Comparison of ENCODE assay signal across 8 mouse cellular contexts in genomic region chr7:132808841-132809682, GRCm38 (mm10). TPM values are rescaled to one million over a fixed set of nuclear protein-coding genes. Genes with fewer than 3 reads are reported as not detected.
DNase-seq lines count a peak whose midpoint lies in the region; ATAC-seq lines count a peak whose summit lies in the region.

No protein-coding gene starts in this region.

- DNase-seq in kidney, adult 18-20 months = peak; percentile 50
- DNase-seq in kidney, postnatal 25 days = no peak
- peak; percentile 80 for DNase-seq in ZHBTc4 (ENCODE audit: low read depth, low spot score)
- DNase-seq in forebrain, embryonic 11.5 days (ENCODE audit: low spot score) = peak; percentile 73
- DNase-seq in lung, postnatal 36 days = peak; percentile 51
- DNase-seq in thymus, postnatal 10 days (ENCODE audit: low spot score in 2 of 2) = peak; percentile 33 to 41
- no peak for DNase-seq in left cerebral cortex, adult 8-10 months (ENCODE audit: low spot score in 2 of 2)

- no peaks in the 10 kb centered on the region for H3K9me3 ChIP-seq in forebrain, embryonic 11.5 days (ENCODE audit: control insufficient read depth, low read length)
- H3K9me3 ChIP-seq in intestine, embryonic 15.5 days = no peaks in the 10 kb centered on the region

- H3K4me1 ChIP-seq in forebrain, embryonic 11.5 days (replicated peaks; ENCODE audit: control insufficient read depth, insufficient read depth, low read length) = peaks cover 43% of the 10 kb centered on the region
- peaks cover 67% of the 10 kb centered on the region for H3K4me1 ChIP-seq in intestine, embryonic 15.5 days (replicated peaks)

- peak; percentile 38 for ATAC-seq in forebrain, embryonic 11.5 days (replicated peaks; ENCODE audit: low FRiP score)
- peak; percentile 16; the same call in 1 of the 2 replicates for ATAC-seq in intestine, embryonic 15.5 days

- 0% methylated on average over 20 of the region's 20 CpGs for WGBS in forebrain, embryonic 11.5 days
- WGBS in intestine, embryonic 15.5 days = 15% methylated on average over 20 of the region's 20 CpGs

- peak overlapping the region; percentile 2; the same call in 1 of the 2 replicates for H3K9ac ChIP-seq in forebrain, embryonic 11.5 days (ENCODE audit: low read length)
- no peak overlapping the region; the same call in 1 of the 2 replicates for H3K9ac ChIP-seq in intestine, embryonic 15.5 days

- no peaks in the 10 kb centered on the region for H3K27me3 ChIP-seq in forebrain, embryonic 11.5 days (ENCODE audit: control insufficient read depth, insufficient read depth, low read length)
- no peaks in the 10 kb centered on the region for H3K27me3 ChIP-seq in intestine, embryonic 15.5 days (replicated peaks)

- H3K4me3 ChIP-seq in forebrain, embryonic 11.5 days (ENCODE audit: low read depth, low read length) = peak overlapping the region; percentile 6; the same call in 1 of the 2 replicates
- H3K4me3 ChIP-seq in intestine, embryonic 15.5 days (replicated peaks) = no peak overlapping the region

- peak overlapping the region; percentile 73 for H3K27ac ChIP-seq in forebrain, embryonic 11.5 days (ENCODE audit: low read depth, low read length)
- H3K27ac ChIP-seq in intestine, embryonic 15.5 days = peak overlapping the region; percentile 89

- no peaks in the 10 kb centered on the region for H3K36me3 ChIP-seq in forebrain, embryonic 11.5 days (ENCODE audit: control insufficient read depth, insufficient read depth, low read length)
- H3K36me3 ChIP-seq in intestine, embryonic 15.5 days = no peaks in the 10 kb centered on the region

- peak overlapping the region; percentile 90 for H3K4me2 ChIP-seq in forebrain, embryonic 11.5 days (ENCODE audit: low read depth, low read length, severe bottlenecking)
- peak overlapping the region; percentile 42 for H3K4me2 ChIP-seq in intestine, embryonic 15.5 days (replicated peaks)

RNA-seq across cellular contexts. Expression of gene Fam53b, which starts 4.6 kb away (rescaled TPM):
- 44.3 and 45.5 TPM in 2 replicates for polyA plus RNA-seq in forebrain, embryonic 11.5 days (2014; fragmentation: Nextera tagmentation; extraction: Ambion mirVana)
- 17.9 and 19.1 TPM in 2 replicates for polyA plus RNA-seq in intestine, embryonic 15.5 days (2015; fragmentation: Nextera tagmentation; extraction: Ambion mirVana)
- 10 to 100 TPM; 57.0 to 68.5 (median 63.4) TPM for total RNA-seq in left cerebral cortex, adult 8-10 months (2022)

RNA-seq across cellular contexts. Expression of gene Eef1akmt2, which starts 43.4 kb away (rescaled TPM):
- polyA plus RNA-seq in forebrain, embryonic 11.5 days (2014; fragmentation: Nextera tagmentation; extraction: Ambion mirVana) = 80.7 and 91.7 TPM in 2 replicates
- 60.7 and 64.4 TPM in 2 replicates for polyA plus RNA-seq in intestine, embryonic 15.5 days (2015; fragmentation: Nextera tagmentation; extraction: Ambion mirVana)
- total RNA-seq in left cerebral cortex, adult 8-10 months (2022) = 10 to 100 TPM; 34.1 to 38.8 (median 37.0) TPM

RNA-seq across cellular contexts. Expression of gene Abraxas2, which starts 50.0 kb away (rescaled TPM):
- 34.9 and 40.6 TPM in 2 replicates for polyA plus RNA-seq in forebrain, embryonic 11.5 days (2014; fragmentation: Nextera tagmentation; extraction: Ambion mirVana)
- polyA plus RNA-seq in intestine, embryonic 15.5 days (2015; fragmentation: Nextera tagmentation; extraction: Ambion mirVana) = 30.3 and 36.9 TPM in 2 replicates
- total RNA-seq in left cerebral cortex, adult 8-10 months (2022) = 10 to 100 TPM; 28.0 to 31.7 (median 29.1) TPM

Comparison
In these comparisons a context has a peak if more than half of its experiments do, and no peak if none do; other contexts are left out.
1. DNase-seq: peak in kidney, adult 18-20 months (single experiment), ZHBTc4 (single experiment), forebrain, embryonic 11.5 days (single experiment), lung, postnatal 36 days (single experiment) and thymus, postnatal 10 days (2 of 2); none in kidney, postnatal 25 days (0 of 2) and left cerebral cortex, adult 8-10 months (0 of 2).